Mouse (Mus musculus): ENCODE data around the gene Mroh9.

Gene Mroh9

GRCm38 (mm10) chr1:162987546-162987945 is 97.9 kb downstream of the Mroh9 start:
- no peak for TF ChIP-seq CTCF (conservative IDR thresholded peaks at IDR 0.05; ENCODE audit: low read length)
- TF ChIP-seq POU5F1 (IDR thresholded peaks at IDR 0.05; ENCODE audit: borderline replicate concordance, low read length) = no peak
- no peak for TF ChIP-seq NANOG (IDR thresholded peaks at IDR 0.05; ENCODE audit: borderline replicate concordance, low read length)
- Histone ChIP-seq H3K36me3 (ENCODE audit: insufficient read depth, low read length) (no peaks in the 10 kb centered on the region), H3K4me3 (replicated peaks; ENCODE audit: low read length) (no peak overlapping the region), H3K9me3 (ENCODE audit: low read length) (no peaks in the 10 kb centered on the region), H3K4me1 (replicated peaks; ENCODE audit: low read depth, low read length) (no peaks in the 10 kb centered on the region), H3K27me3 (ENCODE audit: insufficient read depth, low read length) (no peaks in the 10 kb centered on the region)

- TF ChIP-seq CTCF (conservative IDR thresholded peaks at IDR 0.05; ENCODE audit: low read length) = no peak
- TF ChIP-seq POU5F1 (IDR thresholded peaks at IDR 0.05; ENCODE audit: borderline replicate concordance, low read length) = no peak
- no peak for TF ChIP-seq NANOG (IDR thresholded peaks at IDR 0.05; ENCODE audit: borderline replicate concordance, low read length)
- Histone ChIP-seq H3K4me3 (replicated peaks; ENCODE audit: low read length) (no peak overlapping the region), H3K4me1 (replicated peaks; ENCODE audit: low read depth, low read length) (no peaks in the 10 kb centered on the region), H3K9me3 (ENCODE audit: low read length) (no peaks in the 10 kb centered on the region), H3K36me3 (ENCODE audit: insufficient read depth, low read length) (no peaks in the 10 kb centered on the region), H3K27me3 (ENCODE audit: insufficient read depth, low read length) (no peaks in the 10 kb centered on the region)
Measured at GRCm38 (mm10) chr1:162986777-162987176, 98.7 kb downstream of the Mroh9 start.

GRCm38 (mm10) chr1:162986121-162986748 is 99.2 kb downstream of the Mroh9 start:
- H3K36me3 ChIP-seq (ENCODE audit: insufficient read depth, low read length) = no peaks in the 10 kb centered on the region
- TF ChIP-seq NANOG (IDR thresholded peaks at IDR 0.05; ENCODE audit: borderline replicate concordance, low read length) (no peak), POU5F1 (IDR thresholded peaks at IDR 0.05; ENCODE audit: borderline replicate concordance, low read length) (no peak), CTCF (conservative IDR thresholded peaks at IDR 0.05; ENCODE audit: low read length) (no peak)
- no peaks in the 10 kb centered on the region for H3K4me1 ChIP-seq (replicated peaks; ENCODE audit: low read depth, low read length)
- H3K4me3 ChIP-seq (replicated peaks; ENCODE audit: low read length) = no peak overlapping the region
- H3K9me3 ChIP-seq (ENCODE audit: low read length) = no peaks in the 10 kb centered on the region
- no peaks in the 10 kb centered on the region for H3K27me3 ChIP-seq (ENCODE audit: insufficient read depth, low read length)

GRCm38 (mm10) chr1:162984428-162984827 is 101.0 kb downstream of the Mroh9 start, which contains the start of gene Fmo3:
Fmo3 (minus strand) TSS chr1:162984528.
- H3K36me3 ChIP-seq (ENCODE audit: insufficient read depth, low read length) = no peaks in the 10 kb centered on the region
- H3K27me3 ChIP-seq (ENCODE audit: insufficient read depth, low read length) = no peaks in the 10 kb centered on the region
- H3K4me3 ChIP-seq (replicated peaks; ENCODE audit: low read length) = no peak within 1 kb of the TSS
- no peaks in the 10 kb centered on the region for H3K4me1 ChIP-seq (replicated peaks; ENCODE audit: low read depth, low read length)
- no peak for TF ChIP-seq NANOG (IDR thresholded peaks at IDR 0.05; ENCODE audit: borderline replicate concordance, low read length)
- TF ChIP-seq POU5F1 (IDR thresholded peaks at IDR 0.05; ENCODE audit: borderline replicate concordance, low read length) = no peak
- TF ChIP-seq CTCF (conservative IDR thresholded peaks at IDR 0.05; ENCODE audit: low read length) = no peak
- no peaks in the 10 kb centered on the region for H3K9me3 ChIP-seq (ENCODE audit: low read length)
